Mouse (Mus musculus): Measurements from ENCODE around the gene Vegfd.

DNA sequence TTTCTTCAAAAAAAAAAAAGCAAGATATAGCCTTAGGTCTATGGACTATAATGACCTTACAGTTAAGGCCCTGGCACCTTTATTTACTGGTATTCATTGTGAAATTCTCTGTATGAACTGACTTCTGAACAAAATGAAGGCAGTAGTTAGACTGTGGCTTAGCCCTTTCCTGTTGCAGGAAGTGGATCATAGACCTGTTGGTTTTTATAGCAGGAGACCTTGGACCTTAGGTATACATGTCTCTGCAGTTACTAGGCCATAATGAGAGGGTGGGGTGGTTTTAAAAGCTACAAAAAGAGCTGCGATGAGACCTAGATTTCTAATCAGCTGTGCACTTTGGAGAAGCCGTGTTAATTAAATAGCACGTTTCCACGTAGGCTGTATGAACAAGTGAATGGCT is 54.1 kb downstream of the Vegfd start:
- no peak for TF ChIP-seq CTCF (IDR thresholded peaks at IDR 0.05; ENCODE audit: borderline replicate concordance, extremely low read depth, insufficient read depth, insufficient read length)
- no peak for TF ChIP-seq POLR2A (IDR thresholded peaks at IDR 0.05; ENCODE audit: borderline replicate concordance, extremely low read depth, insufficient read depth, insufficient read length, poor library complexity, severe bottlenecking)

Measured in brain, embryonic 14.5 days (tissue).